Mouse (Mus musculus) ES-Bruce4 (cell line): ENCODE results near the gene Stx19. TPM values are rescaled to one million over a fixed set of nuclear protein-coding genes. Genes with fewer than 3 reads are reported as not detected.
A peak's percentile ranks its signal among the peaks of the same experiment; 100 is the strongest.

Experiments
- H3K27ac ChIP-seq: 2 replicates; pipeline ENCODE4 v1.5.1; 2012; ENCODE audit warnings: low read length, inconsistent platforms; ENCODE audit not compliant: insufficient read depth
- H3K27me3 ChIP-seq: 2 replicates; pipeline ENCODE4 v1.6.1; 2012; ENCODE audit warnings: mild to moderate bottlenecking, low read length, inconsistent platforms; ENCODE audit not compliant: control insufficient read depth, poor library complexity, insufficient read depth, severe bottlenecking
- H3K36me3 ChIP-seq: 2 replicates; pipeline ENCODE4 v1.6.1; 2012; ENCODE audit warnings: inconsistent platforms, mild to moderate bottlenecking, low read length, moderate library complexity; ENCODE audit not compliant: control insufficient read depth, poor library complexity, insufficient read depth, severe bottlenecking
- H3K4me1 ChIP-seq: one replicate; pipeline ENCODE4 v1.8.1; 2011; ENCODE audit warnings: low read length; ENCODE audit not compliant: control insufficient read depth, insufficient read depth
- H3K4me3 ChIP-seq: 2 replicates; pipeline ENCODE4 v1.5.1; 2011; ENCODE audit warnings: low read depth, mild to moderate bottlenecking, low read length
- H3K9ac ChIP-seq: 2 replicates; pipeline ENCODE4 v1.6.1; 2012; ENCODE audit warnings: low read depth, mild to moderate bottlenecking, inconsistent platforms; ENCODE audit not compliant: poor library complexity, severe bottlenecking
- H3K9me3 ChIP-seq: replicated peaks from 2 replicates; pipeline ENCODE4 v1.6.1; 2012; ENCODE audit warnings: mild to moderate bottlenecking, low read length, inconsistent platforms; ENCODE audit not compliant: control insufficient read depth, poor library complexity, insufficient read depth, severe bottlenecking
- CTCF ChIP-seq: IDR thresholded peaks from one replicate; pipeline ENCODE4 v1.8.1; 2011; ENCODE audit warnings: low read depth, low read length
- EP300 ChIP-seq: IDR thresholded peaks from 2 replicates; pipeline ENCODE4 v1.6.1; 2011; ENCODE audit warnings: low read depth, low read length; ENCODE audit not compliant: insufficient read depth
- POLR2A ChIP-seq: IDR thresholded peaks from one replicate; pipeline ENCODE4 v1.8.1; 2011; ENCODE audit warnings: low read length; ENCODE audit not compliant: insufficient read depth
- polyA plus RNA-seq: library from polyadenylated mRNA; stranded (reverse); fragments of >200 nt; gene quantifications from 2 replicates; pipeline ENCODE4 v1.2.4, GENCODE M21; 2011; ENCODE audit warnings: low read depth; ENCODE audit not compliant: missing spikeins, insufficient read depth, insufficient read length

Gene Stx19
- not detected in 2 replicates for polyA plus RNA-seq

DNA sequence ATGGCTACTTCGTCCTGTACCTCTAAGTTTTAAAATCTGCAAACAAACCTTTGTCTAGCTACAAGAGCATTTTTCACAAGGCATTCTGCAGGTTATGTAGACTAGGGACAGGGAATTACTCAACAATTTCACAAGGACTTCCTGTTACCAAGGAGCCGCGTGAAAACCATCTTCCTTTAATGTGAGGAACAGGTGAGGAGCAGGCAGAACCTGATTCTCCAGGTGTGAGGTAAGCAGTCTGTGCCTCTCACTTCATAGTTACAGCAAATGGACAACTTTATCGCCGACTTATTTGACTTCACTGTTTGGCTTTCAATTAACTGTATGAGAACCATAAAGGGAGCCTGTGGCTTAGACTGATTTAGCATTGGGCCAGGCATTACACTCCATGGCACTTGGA is at the start of gene Stx19:
Gene Stx19 (plus strand): TSS at position 186 of the 400 bp plus-strand sequence.
- Histone ChIP-seq H3K36me3 (no peaks in the 10 kb centered on the region), H3K27me3 (no peaks in the 10 kb centered on the region), H3K27ac (no peak within 1 kb of the TSS), H3K9me3 (no peaks in the 10 kb centered on the region), H3K9ac (no peak within 1 kb of the TSS), H3K4me3 (no peak within 1 kb of the TSS), H3K4me1 (no peaks in the 10 kb centered on the region)
- TF ChIP-seq CTCF (no peak), POLR2A (no peak), EP300 (no peak)

DNA sequence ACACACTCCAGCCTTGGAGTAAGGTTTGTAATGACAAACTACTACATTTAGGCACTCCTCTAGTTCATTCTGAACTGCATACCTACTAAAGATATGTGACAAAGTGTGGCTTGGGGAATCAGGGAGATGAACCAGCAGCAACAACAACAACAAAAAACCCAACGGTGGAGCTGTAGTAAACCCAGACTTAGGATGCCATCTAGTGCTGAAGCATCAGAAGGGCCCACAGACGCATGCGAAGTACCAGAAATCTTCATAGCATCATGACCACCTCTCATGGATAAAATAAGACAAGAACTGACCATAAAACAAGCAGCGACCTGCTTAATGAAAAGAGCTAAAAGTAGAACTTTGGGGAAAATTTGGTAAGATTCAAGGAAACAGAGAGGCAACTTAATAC is 41.0 kb upstream of the Stx19 start:
- TF ChIP-seq EP300 (no peak), POLR2A (no peak), CTCF (no peak)
- no peaks in the 10 kb centered on the region for H3K4me1 ChIP-seq
- H3K4me3 ChIP-seq: no peak overlapping the region
- H3K27ac ChIP-seq: no peak overlapping the region
- H3K9me3 ChIP-seq: no peaks in the 10 kb centered on the region
- no peaks in the 10 kb centered on the region for H3K27me3 ChIP-seq
- H3K36me3 ChIP-seq: no peaks in the 10 kb centered on the region
- H3K9ac ChIP-seq: no peak overlapping the region

DNA sequence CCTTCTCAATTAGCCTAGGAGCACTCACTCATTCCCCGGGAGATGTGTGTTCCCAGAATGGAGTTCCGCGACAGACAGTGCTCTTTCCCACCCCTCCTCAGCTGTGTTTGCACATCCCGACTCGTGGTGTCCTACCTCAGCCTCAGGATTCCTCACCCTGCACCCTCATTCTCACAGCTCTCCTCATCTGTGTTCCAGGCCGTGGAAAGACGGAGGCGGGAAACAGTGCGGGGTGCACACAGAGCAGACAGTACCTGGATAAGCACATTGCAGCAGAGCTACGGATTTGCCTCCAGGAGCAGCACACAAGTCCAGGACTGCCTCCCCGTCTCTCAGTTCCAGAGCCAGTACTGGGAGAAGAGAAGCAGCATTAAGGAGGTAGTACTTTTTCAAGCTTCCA is 38.4 kb upstream of the Stx19 start:
- Histone ChIP-seq H3K27ac (no peak overlapping the region), H3K4me3 (no peak overlapping the region), H3K36me3 (no peaks in the 10 kb centered on the region), H3K4me1 (no peaks in the 10 kb centered on the region), H3K9ac (no peak overlapping the region), H3K9me3 (no peaks in the 10 kb centered on the region), H3K27me3 (no peaks in the 10 kb centered on the region)
- TF ChIP-seq CTCF: no peak
- TF ChIP-seq POLR2A: no peak
- no peak for TF ChIP-seq EP300

DNA sequence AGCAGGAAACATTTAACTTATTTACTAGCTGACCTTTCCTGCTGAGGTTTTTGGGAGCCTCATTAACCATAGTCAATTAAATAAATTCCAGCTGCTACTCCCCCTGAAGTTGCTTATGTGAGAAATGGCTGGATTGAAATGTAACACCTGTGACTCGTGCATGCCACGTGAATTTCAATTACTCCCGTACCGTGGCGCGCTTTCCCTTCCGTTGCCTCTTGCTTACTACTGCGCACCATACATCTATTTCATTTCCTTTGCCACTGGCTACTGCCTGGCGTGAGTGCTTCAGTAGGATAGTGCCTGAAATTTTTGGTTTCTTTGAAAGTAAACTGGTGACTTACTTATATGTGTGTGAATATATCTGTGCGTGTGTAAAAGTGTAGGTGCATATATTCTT is 36.2 kb upstream of the Stx19 start:
- Histone ChIP-seq H3K27me3 (no peaks in the 10 kb centered on the region), H3K4me3 (no peak overlapping the region), H3K9ac (no peak overlapping the region), H3K27ac (no peak overlapping the region), H3K4me1 (no peaks in the 10 kb centered on the region), H3K36me3 (no peaks in the 10 kb centered on the region), H3K9me3 (no peaks in the 10 kb centered on the region)
- TF ChIP-seq EP300 (no peak), POLR2A (no peak), CTCF (no peak)

GRCm38 (mm10) chr16:62782229-62782628 is 32.2 kb upstream of the Stx19 start:
- Histone ChIP-seq H3K9ac (no peak overlapping the region), H3K4me1 (peaks cover 3% of the 10 kb centered on the region), H3K9me3 (no peaks in the 10 kb centered on the region), H3K4me3 (no peak overlapping the region), H3K27ac (no peak overlapping the region), H3K27me3 (no peaks in the 10 kb centered on the region), H3K36me3 (no peaks in the 10 kb centered on the region)
- TF ChIP-seq EP300 (no peak), CTCF (no peak), POLR2A (no peak)

- peak within 1 kb of the TSS; percentile 87 for H3K9ac ChIP-seq
- H3K9me3 ChIP-seq: no peaks in the 10 kb centered on the region
- no peaks in the 10 kb centered on the region for H3K27me3 ChIP-seq
- H3K27ac ChIP-seq: no peak within 1 kb of the TSS
- peaks cover 4% of the 10 kb centered on the region for H3K4me1 ChIP-seq
- H3K4me3 ChIP-seq: peak within 1 kb of the TSS; percentile 84
- H3K36me3 ChIP-seq: no peaks in the 10 kb centered on the region
- TF ChIP-seq CTCF (no peak), EP300 (peak; percentile 44; the same call in 1 of the 2 replicates), POLR2A (peak; percentile 89)
Observed at GRCm38 (mm10) chr16:62786621-62787331, 27.7 kb upstream of the Stx19 start, which contains the start of gene Nsun3. Gene Nsun3, minus strand, starts transcription at chr16:62786818.
